Mouse (Mus musculus): ENCODE measurements at regions not wholly inside any gene's neighbourhood (a gene's known extent, or its start where the extent isn't known, plus 50 kb on each side); places are given as distances from the start of the nearest gene placed in this dataset.
A peak's percentile ranks its signal among the peaks of the same experiment; 100 is the strongest.

GRCm38 (mm10) chr14:100457870-100458726 is 173.6 kb upstream of the Klf12 start:
- WGBS, result 47% methylated on average over 7 of the region's 7 CpGs
- no peak for ATAC-seq (replicated peaks; ENCODE audit: extremely low read depth, insufficient read depth, low FRiP score)
- Histone ChIP-seq H3K27ac (ENCODE audit: low read length) (no peak overlapping the region), H3K27me3 (ENCODE audit: control insufficient read depth, insufficient read depth, low read length) (no peaks in the 10 kb centered on the region), H3K36me3 (ENCODE audit: control insufficient read depth, insufficient read depth) (no peaks in the 10 kb centered on the region), H3K4me1 (ENCODE audit: control insufficient read depth, insufficient read depth, low read length) (peaks cover 25% of the 10 kb centered on the region), H3K9me3 (replicated peaks; ENCODE audit: control insufficient read depth, low read length) (no peaks in the 10 kb centered on the region), H3K4me3 (ENCODE audit: low read length) (no peak overlapping the region), H3K4me2 (ENCODE audit: low read depth, low read length) (no peak overlapping the region), H3K9ac (ENCODE audit: low read length) (no peak overlapping the region)

DNA sequence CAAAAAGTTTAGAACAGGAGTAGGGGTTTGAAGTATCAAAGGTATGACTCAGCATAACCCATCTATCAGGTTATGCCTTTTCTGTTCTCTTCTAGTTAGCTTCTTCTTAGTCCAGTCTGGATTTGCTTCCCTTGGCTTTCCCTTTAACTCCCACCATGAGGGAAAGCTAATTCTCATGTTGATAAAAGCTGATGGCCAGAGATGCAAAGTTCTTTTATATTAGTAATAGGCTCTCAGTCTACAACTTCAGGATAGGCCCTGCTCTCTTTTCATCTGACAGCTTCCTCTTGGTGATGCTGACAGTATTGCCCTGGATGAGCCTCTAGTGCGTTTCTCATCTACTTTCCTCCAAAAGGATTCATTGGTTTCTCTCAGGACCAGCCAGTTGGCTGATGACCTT is 161.7 kb upstream of the Klf12 start:
- no peak overlapping the region for H3K9ac ChIP-seq (ENCODE audit: low read length)
- no peaks in the 10 kb centered on the region for H3K27me3 ChIP-seq (ENCODE audit: control insufficient read depth, insufficient read depth, low read length)
- H3K9me3 ChIP-seq (replicated peaks; ENCODE audit: control insufficient read depth, low read length), result no peaks in the 10 kb centered on the region
- WGBS, result 76% methylated on average over 1 of the region's 1 CpGs
- 0 out of 2 replicates have a peak, but pooled peaks cover 2% of the 10 kb centered on the region for H3K4me1 ChIP-seq (ENCODE audit: control insufficient read depth, insufficient read depth, low read length)
- no peak for ATAC-seq (replicated peaks; ENCODE audit: extremely low read depth, insufficient read depth, low FRiP score)
- no peak overlapping the region for H3K4me3 ChIP-seq (ENCODE audit: low read length)
- no peaks in the 10 kb centered on the region for H3K36me3 ChIP-seq (ENCODE audit: control insufficient read depth, insufficient read depth)
- H3K4me2 ChIP-seq (ENCODE audit: low read depth, low read length), result no peak overlapping the region
- H3K27ac ChIP-seq (ENCODE audit: low read length), result no peak overlapping the region

DNA sequence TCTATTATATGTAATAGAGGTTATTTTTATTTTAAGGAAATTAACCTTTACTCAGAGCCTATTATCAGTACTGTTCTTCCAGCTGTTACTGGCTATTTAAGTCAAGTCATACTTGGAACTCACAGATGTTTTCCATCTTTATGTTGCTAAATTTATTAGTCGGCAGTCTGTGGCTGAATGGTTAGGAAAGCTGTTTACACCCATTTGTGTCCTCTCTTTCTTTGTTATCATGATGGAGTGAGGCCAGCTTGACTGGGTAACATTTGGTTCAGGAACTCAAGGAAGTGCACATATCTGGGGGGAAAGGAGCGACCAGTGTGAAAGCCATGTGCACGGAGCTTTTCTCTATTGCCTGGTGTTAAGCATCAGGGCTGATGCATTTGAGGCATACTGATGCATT is 160.4 kb upstream of the Klf12 start:
- no peaks in the 10 kb centered on the region for H3K27me3 ChIP-seq (ENCODE audit: control insufficient read depth, insufficient read depth, low read length)
- H3K27ac ChIP-seq (ENCODE audit: low read length), result no peak overlapping the region
- WGBS, result 63% methylated on average over 3 of the region's 3 CpGs
- H3K4me1 ChIP-seq (ENCODE audit: control insufficient read depth, insufficient read depth, low read length), result 0 out of 2 replicates have a peak, but pooled peaks cover 2% of the 10 kb centered on the region
- no peak overlapping the region for H3K4me2 ChIP-seq (ENCODE audit: low read depth, low read length)
- no peak overlapping the region for H3K9ac ChIP-seq (ENCODE audit: low read length)
- no peaks in the 10 kb centered on the region for H3K9me3 ChIP-seq (replicated peaks; ENCODE audit: control insufficient read depth, low read length)
- no peak for ATAC-seq (replicated peaks; ENCODE audit: extremely low read depth, insufficient read depth, low FRiP score)
- no peak overlapping the region for H3K4me3 ChIP-seq (ENCODE audit: low read length)
- H3K36me3 ChIP-seq (ENCODE audit: control insufficient read depth, insufficient read depth), result no peaks in the 10 kb centered on the region

DNA sequence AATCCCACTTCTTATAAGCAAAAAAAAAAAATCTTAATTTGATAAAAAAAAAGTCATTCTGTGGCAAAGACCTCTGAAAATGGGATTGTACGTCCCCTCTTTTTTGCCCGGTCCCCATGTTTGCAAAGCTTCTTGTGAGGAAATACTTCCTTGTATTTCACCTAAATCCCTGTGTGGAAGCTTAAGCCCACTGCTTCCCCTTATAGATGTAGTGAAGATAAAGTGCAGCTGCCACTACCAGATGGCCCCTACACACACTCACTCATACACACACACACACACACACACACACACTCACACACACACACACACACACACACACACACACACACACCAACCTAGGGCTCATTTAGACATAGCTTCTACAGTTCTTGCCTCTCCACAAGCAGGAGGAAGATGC is 159.6 kb upstream of the Klf12 start:
- Histone ChIP-seq H3K27me3 (ENCODE audit: control insufficient read depth, insufficient read depth, low read length) (no peaks in the 10 kb centered on the region), H3K4me1 (ENCODE audit: control insufficient read depth, insufficient read depth, low read length) (0 out of 2 replicates have a peak, but pooled peaks cover 2% of the 10 kb centered on the region), H3K27ac (ENCODE audit: low read length) (no peak overlapping the region), H3K4me3 (ENCODE audit: low read length) (no peak overlapping the region), H3K4me2 (ENCODE audit: low read depth, low read length) (no peak overlapping the region), H3K9ac (ENCODE audit: low read length) (no peak overlapping the region), H3K9me3 (replicated peaks; ENCODE audit: control insufficient read depth, low read length) (no peaks in the 10 kb centered on the region), H3K36me3 (ENCODE audit: control insufficient read depth, insufficient read depth) (no peaks in the 10 kb centered on the region)
- no peak for ATAC-seq (replicated peaks; ENCODE audit: extremely low read depth, insufficient read depth, low FRiP score)
- 68% methylated on average over 2 of the region's 2 CpGs for WGBS

- ATAC-seq (replicated peaks; ENCODE audit: extremely low read depth, insufficient read depth, low FRiP score), result peak; percentile 49; the same call in 1 of the 2 replicates
- 30% methylated on average over 1 of the region's 1 CpGs for WGBS
Observed at GRCm38 (mm10) chr14:100437552-100437951, 153.1 kb upstream of the Klf12 start.

DNA sequence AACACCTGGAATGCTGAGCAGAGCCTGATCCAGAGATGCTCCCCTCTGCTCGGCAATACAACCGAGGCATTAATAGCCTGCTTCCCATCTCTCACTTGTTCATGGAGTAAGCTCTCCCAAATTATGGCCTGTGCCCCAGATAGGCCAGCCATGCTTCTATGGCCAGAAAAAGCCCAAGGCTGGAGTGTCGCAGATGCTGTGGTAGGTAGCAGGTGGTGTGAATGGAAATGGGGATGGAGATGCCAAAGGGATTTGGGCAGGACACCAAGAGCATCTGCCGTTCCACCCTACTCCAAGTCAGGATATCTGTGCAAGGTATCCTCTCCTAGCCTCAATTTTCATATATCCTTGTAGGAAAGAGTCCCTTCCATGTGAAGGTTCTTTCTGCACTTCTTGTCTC is 145.2 kb upstream of the Klf12 start:
- Histone ChIP-seq H3K36me3 (ENCODE audit: control insufficient read depth, insufficient read depth) (no peaks in the 10 kb centered on the region), H3K4me1 (ENCODE audit: control insufficient read depth, insufficient read depth, low read length) (no peaks in the 10 kb centered on the region), H3K4me3 (ENCODE audit: low read length) (no peak overlapping the region), H3K27ac (ENCODE audit: low read length) (no peak overlapping the region), H3K27me3 (ENCODE audit: control insufficient read depth, insufficient read depth, low read length) (no peaks in the 10 kb centered on the region), H3K4me2 (ENCODE audit: low read depth, low read length) (no peak overlapping the region), H3K9me3 (replicated peaks; ENCODE audit: control insufficient read depth, low read length) (no peaks in the 10 kb centered on the region), H3K9ac (ENCODE audit: low read length) (no peak overlapping the region)
- WGBS, result 89% methylated on average over 4 of the region's 4 CpGs
- no peak for ATAC-seq (replicated peaks; ENCODE audit: extremely low read depth, insufficient read depth, low FRiP score)

More at GRCm38 (mm10) chr14:100437552-100437951, 153.1 kb upstream of the Klf12 start:
- Histone ChIP-seq H3K4me3 (ENCODE audit: low read length) (no peak overlapping the region), H3K4me2 (ENCODE audit: low read depth, low read length) (no peak overlapping the region), H3K36me3 (ENCODE audit: control insufficient read depth, insufficient read depth) (no peaks in the 10 kb centered on the region), H3K27me3 (ENCODE audit: control insufficient read depth, insufficient read depth, low read length) (no peaks in the 10 kb centered on the region), H3K4me1 (ENCODE audit: control insufficient read depth, insufficient read depth, low read length) (0 out of 2 replicates have a peak, but pooled peaks cover 3% of the 10 kb centered on the region), H3K27ac (ENCODE audit: low read length) (no peak overlapping the region), H3K9me3 (replicated peaks; ENCODE audit: control insufficient read depth, low read length) (no peaks in the 10 kb centered on the region), H3K9ac (ENCODE audit: low read length) (no peak overlapping the region)

GRCm38 (mm10) chr14:100426399-100426798 is 141.9 kb upstream of the Klf12 start:
- H3K36me3 ChIP-seq (ENCODE audit: control insufficient read depth, insufficient read depth), result no peaks in the 10 kb centered on the region
- H3K9me3 ChIP-seq (replicated peaks; ENCODE audit: control insufficient read depth, low read length), result no peaks in the 10 kb centered on the region
- no peak for ATAC-seq (replicated peaks; ENCODE audit: extremely low read depth, insufficient read depth, low FRiP score)
- H3K4me3 ChIP-seq (ENCODE audit: low read length), result no peak overlapping the region
- H3K9ac ChIP-seq (ENCODE audit: low read length), result no peak overlapping the region
- no peak overlapping the region for H3K27ac ChIP-seq (ENCODE audit: low read length)
- H3K4me2 ChIP-seq (ENCODE audit: low read depth, low read length), result no peak overlapping the region
- 89% methylated on average over 7 of the region's 7 CpGs for WGBS
- H3K4me1 ChIP-seq (ENCODE audit: control insufficient read depth, insufficient read depth, low read length), result no peaks in the 10 kb centered on the region
- no peaks in the 10 kb centered on the region for H3K27me3 ChIP-seq (ENCODE audit: control insufficient read depth, insufficient read depth, low read length)

- H3K27ac ChIP-seq (ENCODE audit: low read length), result no peak overlapping the region
- no peak overlapping the region for H3K4me3 ChIP-seq (ENCODE audit: low read length)
- no peaks in the 10 kb centered on the region for H3K27me3 ChIP-seq (ENCODE audit: control insufficient read depth, insufficient read depth, low read length)
- no peaks in the 10 kb centered on the region for H3K36me3 ChIP-seq (ENCODE audit: control insufficient read depth, insufficient read depth)
- no peaks in the 10 kb centered on the region for H3K4me1 ChIP-seq (ENCODE audit: control insufficient read depth, insufficient read depth, low read length)
- no peaks in the 10 kb centered on the region for H3K9me3 ChIP-seq (replicated peaks; ENCODE audit: control insufficient read depth, low read length)
- WGBS, result 57% methylated on average over 4 of the region's 4 CpGs
- no peak for ATAC-seq (replicated peaks; ENCODE audit: extremely low read depth, insufficient read depth, low FRiP score)
- no peak overlapping the region for H3K4me2 ChIP-seq (ENCODE audit: low read depth, low read length)
- no peak overlapping the region for H3K9ac ChIP-seq (ENCODE audit: low read length)
Observed at GRCm38 (mm10) chr14:100423790-100424189, 139.3 kb upstream of the Klf12 start.

DNA sequence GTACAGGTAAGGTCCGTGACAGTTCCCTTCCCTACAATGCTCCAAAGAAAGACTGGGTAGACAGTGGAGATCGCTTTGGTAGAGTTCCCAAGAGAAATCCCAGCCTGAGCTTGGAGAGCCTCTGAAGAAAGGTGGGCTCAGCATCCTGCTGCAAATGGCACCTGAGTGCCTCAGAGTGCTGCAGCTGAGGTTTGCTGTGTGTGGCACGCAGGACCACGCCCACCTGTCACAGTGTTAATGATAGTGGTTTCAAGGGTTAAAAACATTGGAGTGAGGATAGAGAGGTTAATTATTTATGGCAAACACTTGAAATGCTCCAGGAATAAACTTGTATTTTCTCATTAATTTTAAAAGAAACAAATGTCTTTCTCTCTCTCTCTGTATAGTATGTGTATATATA is 137.2 kb upstream of the Klf12 start:
- no peaks in the 10 kb centered on the region for H3K4me1 ChIP-seq (ENCODE audit: control insufficient read depth, insufficient read depth, low read length)
- no peak overlapping the region for H3K27ac ChIP-seq (ENCODE audit: low read length)
- no peak overlapping the region for H3K4me2 ChIP-seq (ENCODE audit: low read depth, low read length)
- no peaks in the 10 kb centered on the region for H3K36me3 ChIP-seq (ENCODE audit: control insufficient read depth, insufficient read depth)
- no peaks in the 10 kb centered on the region for H3K27me3 ChIP-seq (ENCODE audit: control insufficient read depth, insufficient read depth, low read length)
- H3K4me3 ChIP-seq (ENCODE audit: low read length), result no peak overlapping the region
- no peak overlapping the region for H3K9ac ChIP-seq (ENCODE audit: low read length)
- no peaks in the 10 kb centered on the region for H3K9me3 ChIP-seq (replicated peaks; ENCODE audit: control insufficient read depth, low read length)
- ATAC-seq (replicated peaks; ENCODE audit: extremely low read depth, insufficient read depth, low FRiP score), result no peak
- WGBS, result 82% methylated on average over 4 of the region's 4 CpGs
